Mouse (Mus musculus): ENCODE results near the gene Btla. TPM values are rescaled to one million over a fixed set of nuclear protein-coding genes. Genes with fewer than 3 reads are reported as not detected.

The Btla gene
- polyA plus RNA-seq, 1 experiment from 2014 or later, result not detected

Other genes starting within 250 kb of the Btla start
- 88.5 and 96.2 TPM in 2 replicates for gene Ccdc80, start 130.9 kb upstream of the Btla start, polyA plus RNA-seq (2014; fragmentation: Nextera tagmentation; extraction: Ambion mirVana)
- gene Slc35a5, start 65.6 kb upstream of the Btla start, polyA plus RNA-seq (2014; fragmentation: Nextera tagmentation; extraction: Ambion mirVana), result 18.0 and 19.8 TPM in 2 replicates
- gene Atg3, start 65.5 kb upstream of the Btla start, polyA plus RNA-seq (2014; fragmentation: Nextera tagmentation; extraction: Ambion mirVana), result 30.5 and 30.7 TPM in 2 replicates
- 21.5 and 27.6 TPM in 2 replicates for gene Cd200, start 184.7 kb downstream of the Btla start, polyA plus RNA-seq (2014; fragmentation: Nextera tagmentation; extraction: Ambion mirVana)